8 mouse cellular contexts compared by ENCODE assay signal in genomic region chr3:121171243-121171871, GRCm38 (mm10). TPM values are rescaled to one million over a fixed set of nuclear protein-coding genes. Genes with fewer than 3 reads are reported as not detected.
DNase-seq lines count a peak whose midpoint lies in the region; ATAC-seq and TF ChIP-seq lines count a peak whose summit lies in the region.

Gene Rwdd3, minus strand, starts transcription at chr3:121171695.

- TF ChIP-seq CTCF in Patski (IDR thresholded peaks at IDR 0.05), result peak; percentile 100

- no peaks in the 10 kb centered on the region for H3K36me3 ChIP-seq in hindbrain, embryonic 15.5 days

- DNase-seq in Patski (ENCODE audit: low read depth, low spot score), result peak; percentile 51
- DNase-seq in cerebellum, postnatal 14 days, result peak; percentile 94
- DNase-seq in frontal cortex, postnatal 25 days (ENCODE audit: low spot score in 2 of 2), result peak; percentile 82 to 83
- peak; percentile 86 for DNase-seq in left cerebral cortex, adult 11 months (ENCODE audit: low spot score)
- DNase-seq in lung, postnatal 4 days, result peak; percentile 93
- peak; percentile 78 for DNase-seq in retina, postnatal 7 days (ENCODE audit: low read depth, low spot score)
- DNase-seq in urinary bladder, adult 2 months (ENCODE audit: low spot score), result peak; percentile 86

- CTCF ChIA-PET in Patski (lab: Charles Lee), result interaction anchor here (0.9 to 3.1 kb wide), 17 partner anchors 8 to 365 kb away, joined by 3 to 16 read pairs (median 5); partner anchors contain the start of gene Alg14

- peak; percentile 99 for ATAC-seq in Patski
- peak; percentile 95 for ATAC-seq in hindbrain, embryonic 15.5 days (ENCODE audit: low FRiP score, low read depth)

- H3K9me3 ChIP-seq in hindbrain, embryonic 15.5 days, result no peaks in the 10 kb centered on the region

- H3K4me1 ChIP-seq in hindbrain, embryonic 15.5 days (replicated peaks), result peaks cover 12% of the 10 kb centered on the region; the same call in 1 of the 2 replicates

- H3K9ac ChIP-seq in hindbrain, embryonic 15.5 days, result peak within 1 kb of the TSS; percentile 63

- peak within 1 kb of the TSS; percentile 71 for H3K4me3 ChIP-seq in hindbrain, embryonic 15.5 days

- H3K27ac ChIP-seq in hindbrain, embryonic 15.5 days (replicated peaks), result peak within 1 kb of the TSS; percentile 71

- 1% methylated on average over 40 of the region's 40 CpGs for WGBS in hindbrain, embryonic 15.5 days

- peak within 1 kb of the TSS; percentile 87 for H3K4me2 ChIP-seq in hindbrain, embryonic 15.5 days

- in situ Hi-C loops in Patski (cut with MboI; ENCODE audit: low pct_unique_long_range_greater_than_20kb), result loop anchor here (5.0 to 25.0 kb wide), 3 partner anchors 111 to 566 kb away; partner anchors contain the start of gene Tmem56

- H3K27me3 ChIP-seq in Patski, result no peaks in the 10 kb centered on the region
- H3K27me3 ChIP-seq in hindbrain, embryonic 15.5 days, result no peaks in the 10 kb centered on the region

- POLR2A ChIA-PET in Patski (lab: Charles Lee), result interaction anchor here (0.6 kb wide), 1 partner anchor 329 kb away, joined by 5 read pairs; no protein-coding TSS in a partner anchor

RNA-seq across cellular contexts. Expression of gene Rwdd3, which starts in this region (rescaled TPM):
- 11.1 TPM for polyA plus RNA-seq in Patski (2021)
- polyA plus RNA-seq in hindbrain, embryonic 15.5 days (2015; fragmentation: Nextera tagmentation; extraction: Ambion mirVana), result 6.6 and 7.4 TPM in 2 replicates
- 5.3 and 6.8 TPM in 2 replicates for polyA plus RNA-seq in urinary bladder, adult 2 months (2012; rRNA removed)

Comparison
In these comparisons a context has a peak if more than half of its experiments do, and no peak if none do; other contexts are left out.
1. Peak in every context shown above with its lines: DNase-seq, ATAC-seq, H3K4me3 ChIP-seq and H3K27ac ChIP-seq.